Mouse (Mus musculus): ENCODE data around the gene Hrh1. TPM values are rescaled to one million over a fixed set of nuclear protein-coding genes. Genes with fewer than 3 reads are reported as not detected.
"Not testable (repeated sequence)": the region's sequence is repeated elsewhere in the genome, so short reads cannot be mapped to it uniquely, and the experiment has no call there.

The Hrh1 gene
- polyA plus RNA-seq, 1 experiment from 2014 or later, result 1.9 TPM

DNA sequence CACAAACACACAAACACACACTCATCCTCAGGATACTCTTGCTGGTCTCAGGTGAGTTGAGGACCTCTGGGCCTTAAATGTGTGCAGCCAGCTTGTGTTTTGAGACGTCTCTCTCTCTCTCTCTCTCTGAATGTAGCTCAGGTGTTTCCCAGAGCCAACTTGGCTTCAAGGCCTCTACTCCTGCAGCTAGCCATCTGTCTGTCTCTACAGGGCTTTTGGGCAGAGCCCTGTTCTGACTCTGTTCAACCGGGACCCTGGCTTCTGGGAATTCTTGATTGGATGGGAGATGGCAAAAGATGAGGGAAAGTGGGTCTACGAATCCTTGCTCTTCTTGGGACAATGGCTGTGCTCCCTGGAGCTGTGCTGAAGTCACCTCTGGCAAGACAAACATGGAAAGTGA is 91.6 kb downstream of the Hrh1 start:
- Histone ChIP-seq H3K36me3 (ENCODE audit: control insufficient read depth, insufficient read depth, low read length) (no peaks in the 10 kb centered on the region), H3K27ac (ENCODE audit: low read depth, low read length) (no peak overlapping the region), H3K4me1 (ENCODE audit: control insufficient read depth, insufficient read depth, low read depth, low read length) (no peaks in the 10 kb centered on the region), H3K9ac (ENCODE audit: low read depth, low read length) (no peak overlapping the region), H3K27me3 (replicated peaks; ENCODE audit: control insufficient read depth, insufficient read depth, low read length) (no peaks in the 10 kb centered on the region), H3K4me2 (ENCODE audit: low read length) (no peak overlapping the region), H3K9me3 (ENCODE audit: control insufficient read depth, low read length) (no peaks in the 10 kb centered on the region), H3K4me3 (ENCODE audit: low read length) (no peak overlapping the region)
- no peak for ATAC-seq
- 72% methylated on average over 3 of the region's 3 CpGs for WGBS

DNA sequence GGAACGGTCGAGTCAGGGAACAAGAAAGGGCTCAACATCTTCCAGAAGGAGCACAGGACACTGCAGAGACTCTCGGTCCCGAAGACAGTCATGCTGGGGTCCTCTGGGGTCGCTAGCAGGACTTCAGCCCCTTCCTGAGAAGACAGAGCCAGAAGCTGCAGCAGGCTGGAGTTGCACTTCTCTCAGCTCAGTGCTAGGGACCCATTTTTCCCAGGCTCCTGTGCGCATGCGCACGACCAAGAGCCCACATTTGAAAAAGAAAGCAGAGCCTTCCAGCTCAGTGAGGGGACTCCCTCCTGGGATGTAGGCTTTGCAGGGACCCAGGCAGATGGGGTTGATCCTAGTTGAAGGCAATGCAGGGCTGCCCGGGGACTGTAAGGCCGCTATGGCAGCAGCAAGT is 94.9 kb downstream of the Hrh1 start:
- H3K4me3 ChIP-seq (ENCODE audit: low read length); H3K27ac ChIP-seq (ENCODE audit: low read depth, low read length); H3K9me3 ChIP-seq (ENCODE audit: control insufficient read depth, low read length); H3K4me1 ChIP-seq (ENCODE audit: control insufficient read depth, insufficient read depth, low read depth, low read length); H3K4me2 ChIP-seq (ENCODE audit: low read length); ATAC-seq; H3K9ac ChIP-seq (ENCODE audit: low read depth, low read length); H3K27me3 ChIP-seq (replicated peaks; ENCODE audit: control insufficient read depth, insufficient read depth, low read length); H3K36me3 ChIP-seq (ENCODE audit: control insufficient read depth, insufficient read depth, low read length): not testable (repeated sequence)
- WGBS, result 48% methylated on average over 8 of the region's 10 CpGs

DNA sequence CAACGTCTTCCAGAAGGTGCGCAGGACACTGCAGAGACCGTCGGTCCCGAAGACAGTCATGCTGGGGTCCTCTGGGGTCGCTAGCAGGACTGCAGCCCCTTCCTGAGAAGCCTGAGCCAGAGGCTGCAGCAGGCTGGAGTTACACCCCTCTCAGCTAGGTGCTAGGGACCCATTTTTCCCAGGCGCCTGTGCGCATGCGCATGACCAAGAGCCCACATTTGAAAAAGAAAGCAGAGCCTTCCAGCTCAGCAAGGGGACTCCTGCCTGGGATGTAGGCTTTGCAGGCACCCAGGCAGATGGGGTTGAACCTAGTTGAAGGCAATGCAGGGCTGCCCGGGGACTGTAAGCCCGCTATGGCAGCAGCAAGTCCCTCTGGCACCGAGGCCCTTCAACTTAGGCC is 97.3 kb downstream of the Hrh1 start:
- ATAC-seq; H3K36me3 ChIP-seq (ENCODE audit: control insufficient read depth, insufficient read depth, low read length); H3K27me3 ChIP-seq (replicated peaks; ENCODE audit: control insufficient read depth, insufficient read depth, low read length); H3K9me3 ChIP-seq (ENCODE audit: control insufficient read depth, low read length); H3K27ac ChIP-seq (ENCODE audit: low read depth, low read length); H3K4me3 ChIP-seq (ENCODE audit: low read length); H3K4me2 ChIP-seq (ENCODE audit: low read length); H3K9ac ChIP-seq (ENCODE audit: low read depth, low read length); H3K4me1 ChIP-seq (ENCODE audit: control insufficient read depth, insufficient read depth, low read depth, low read length): not testable (repeated sequence)
- 21% methylated on average over 9 of the region's 12 CpGs for WGBS

DNA sequence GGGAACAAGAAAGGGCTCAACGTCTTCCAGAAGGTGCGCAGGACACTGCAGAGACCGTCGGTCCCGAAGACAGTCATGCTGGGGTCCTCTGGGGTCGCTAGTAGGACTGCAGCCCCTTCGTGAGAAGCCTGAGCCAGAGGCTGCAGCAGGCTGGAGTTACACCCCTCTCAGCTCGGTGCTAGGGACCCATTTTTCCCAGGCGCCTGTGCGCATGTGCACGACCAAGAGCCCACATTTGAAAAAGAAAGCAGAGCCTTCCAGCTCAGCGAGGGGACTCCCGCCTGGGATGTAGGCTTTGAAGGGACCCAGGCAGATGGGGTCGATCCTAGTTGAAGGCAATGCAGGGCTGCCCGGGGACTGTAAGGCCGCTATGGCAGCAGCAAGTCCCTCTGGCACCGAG is 116.3 kb downstream of the Hrh1 start:
- not testable (repeated sequence) for H3K4me2 ChIP-seq (ENCODE audit: low read length); H3K9ac ChIP-seq (ENCODE audit: low read depth, low read length); H3K27ac ChIP-seq (ENCODE audit: low read depth, low read length); H3K27me3 ChIP-seq (replicated peaks; ENCODE audit: control insufficient read depth, insufficient read depth, low read length); H3K9me3 ChIP-seq (ENCODE audit: control insufficient read depth, low read length); H3K36me3 ChIP-seq (ENCODE audit: control insufficient read depth, insufficient read depth, low read length); H3K4me3 ChIP-seq (ENCODE audit: low read length); ATAC-seq; H3K4me1 ChIP-seq (ENCODE audit: control insufficient read depth, insufficient read depth, low read depth, low read length)
- 12% methylated on average over 14 of the region's 17 CpGs for WGBS

DNA sequence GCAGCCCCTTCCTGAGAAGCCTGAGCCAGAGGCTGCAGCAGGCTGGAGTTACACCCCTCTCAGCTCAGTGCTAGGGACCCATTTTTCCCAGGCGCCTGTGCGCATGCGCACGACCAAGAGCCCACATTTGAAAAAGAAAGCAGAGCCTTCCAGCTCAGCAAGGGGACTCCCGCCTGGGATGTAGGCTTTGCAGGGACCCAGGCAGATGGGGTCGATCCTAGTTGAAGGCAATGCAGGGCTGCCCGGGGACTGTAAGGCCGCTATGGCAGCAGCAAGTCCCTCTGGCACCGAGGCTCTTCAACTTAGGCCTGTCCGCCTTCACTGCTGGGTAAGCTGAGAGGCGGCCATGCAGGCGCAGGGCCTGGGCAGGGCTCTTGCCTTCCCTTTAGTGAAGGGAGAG is 131.0 kb downstream of the Hrh1 start:
- not testable (repeated sequence) for H3K9ac ChIP-seq (ENCODE audit: low read depth, low read length); H3K27ac ChIP-seq (ENCODE audit: low read depth, low read length); H3K4me1 ChIP-seq (ENCODE audit: control insufficient read depth, insufficient read depth, low read depth, low read length); ATAC-seq; H3K27me3 ChIP-seq (replicated peaks; ENCODE audit: control insufficient read depth, insufficient read depth, low read length); H3K4me3 ChIP-seq (ENCODE audit: low read length); H3K9me3 ChIP-seq (ENCODE audit: control insufficient read depth, low read length); H3K36me3 ChIP-seq (ENCODE audit: control insufficient read depth, insufficient read depth, low read length); H3K4me2 ChIP-seq (ENCODE audit: low read length)
- WGBS, result no CpG with 5 or more reads among the region's 12 CpGs

Other genes starting within 250 kb of the Hrh1 start
- 166 and 172 TPM in 2 replicates for gene Slc6a1, start 115.3 kb upstream of the Hrh1 start, polyA plus RNA-seq (2015; fragmentation: Nextera tagmentation; extraction: Ambion mirVana)
- 18.0 and 20.2 TPM in 2 replicates for gene Atg7, start 245.2 kb downstream of the Hrh1 start, polyA plus RNA-seq (2015; fragmentation: Nextera tagmentation; extraction: Ambion mirVana)

Data from hindbrain, embryonic 16.5 days (tissue).